ENCODE assay signal across 9 mouse cellular contexts in genomic region chr8:13530941-13531340, GRCm38 (mm10). TPM values are rescaled to one million over a fixed set of nuclear protein-coding genes. Genes with fewer than 3 reads are reported as not detected.
DNase-seq lines count a peak whose midpoint lies in the region; ATAC-seq and TF ChIP-seq lines count a peak whose summit lies in the region.
"Had no signal": no experiment of that assay in that cellular context is flagged by ENCODE, and none has a peak within 500 bp of the region (broad histone marks: within the 10 kb centered on the region; RNA-seq: fewer than 3 reads in every experiment).

No protein-coding gene starts in this region.

- no peak overlapping the region for H3K4me3 ChIP-seq in bone marrow macrophage, adult 2 months (ENCODE audit: insufficient read depth, low read length)
- H3K4me3 ChIP-seq in hindbrain, postnatal 0 days (ENCODE audit: low read length), result no peak overlapping the region
- H3K4me3 ChIP-seq in midbrain, postnatal 0 days (ENCODE audit: low read depth, low read length), result no peak overlapping the region
- no peak overlapping the region for H3K4me3 ChIP-seq in stomach, postnatal 0 days (ENCODE audit: low read depth, low read length)
- H3K4me3 ChIP-seq: embryonic facial prominence, embryonic 12.5 days had no signal

- no peak for TF ChIP-seq EP300 in stomach, postnatal 0 days (optimal IDR thresholded peaks at IDR 0.05)

- no peak for TF ChIP-seq POLR2A in bone marrow macrophage, adult 2 months (IDR thresholded peaks at IDR 0.05; ENCODE audit: borderline replicate concordance, low read depth, low read length)

- no peaks in the 10 kb centered on the region for H3K36me3 ChIP-seq in hindbrain, postnatal 0 days (ENCODE audit: insufficient read depth, low read length)
- H3K36me3 ChIP-seq in midbrain, postnatal 0 days (ENCODE audit: insufficient read depth, low read length), result no peaks in the 10 kb centered on the region
- no peaks in the 10 kb centered on the region for H3K36me3 ChIP-seq in stomach, postnatal 0 days (ENCODE audit: control insufficient read depth, insufficient read depth, low read length)
- H3K36me3 ChIP-seq: embryonic facial prominence, embryonic 12.5 days had no signal

- H3K27me3 ChIP-seq in hindbrain, postnatal 0 days (ENCODE audit: insufficient read depth, low read length), result no peaks in the 10 kb centered on the region
- no peaks in the 10 kb centered on the region for H3K27me3 ChIP-seq in midbrain, postnatal 0 days (ENCODE audit: insufficient read depth, low read length)
- H3K27me3 ChIP-seq in stomach, postnatal 0 days (ENCODE audit: control insufficient read depth, insufficient read depth, low read length), result no peaks in the 10 kb centered on the region
- H3K27me3 ChIP-seq: embryonic facial prominence, embryonic 12.5 days had no signal

- peaks cover 24% of the 10 kb centered on the region for H3K4me1 ChIP-seq in bone marrow macrophage, adult 2 months (ENCODE audit: control insufficient read depth, insufficient read depth, low read length)
- peaks cover 35% of the 10 kb centered on the region for H3K4me1 ChIP-seq in hindbrain, postnatal 0 days (ENCODE audit: insufficient read depth, low read length)
- H3K4me1 ChIP-seq in midbrain, postnatal 0 days (ENCODE audit: insufficient read depth, low read length), result peaks cover 5% of the 10 kb centered on the region; the same call in 1 of the 2 replicates
- H3K4me1 ChIP-seq in stomach, postnatal 0 days (replicated peaks; ENCODE audit: control insufficient read depth, insufficient read depth), result peaks cover 25% of the 10 kb centered on the region
- H3K4me1 ChIP-seq: embryonic facial prominence, embryonic 12.5 days had no signal

- H3K27ac ChIP-seq in bone marrow macrophage, adult 2 months (ENCODE audit: insufficient read depth, low read depth, low read length), result peak overlapping the region; percentile 62
- peak overlapping the region; percentile 74; the same call in 1 of the 2 replicates for H3K27ac ChIP-seq in hindbrain, postnatal 0 days
- H3K27ac ChIP-seq in midbrain, postnatal 0 days (ENCODE audit: low read depth, low read length), result no peak overlapping the region
- H3K27ac ChIP-seq in stomach, postnatal 0 days (replicated peaks), result peak overlapping the region; percentile 86
- H3K27ac ChIP-seq: embryonic facial prominence, embryonic 12.5 days had no signal

- WGBS in hindbrain, postnatal 0 days, result 14% methylated on average over 5 of the region's 5 CpGs
- WGBS in midbrain, postnatal 0 days, result 39% methylated on average over 5 of the region's 5 CpGs
- WGBS in stomach, postnatal 0 days, result 9% methylated on average over 5 of the region's 5 CpGs

- H3K4me2 ChIP-seq in hindbrain, postnatal 0 days (ENCODE audit: low read depth, low read length), result no peak overlapping the region
- no peak overlapping the region for H3K4me2 ChIP-seq in midbrain, postnatal 0 days (ENCODE audit: low read depth, low read length, poor library complexity, severe bottlenecking)
- no peak overlapping the region for H3K4me2 ChIP-seq in stomach, postnatal 0 days (replicated peaks; ENCODE audit: low read depth)
- H3K4me2 ChIP-seq: embryonic facial prominence, embryonic 12.5 days had no signal

- DNase-seq in Muller cell, postnatal 12 days (ENCODE audit: inconsistent ontology term), result peak; percentile 93
- DNase-seq in gastrocnemius, adult 8-10 months (ENCODE audit: low spot score in 2 of 2), result peak; percentile 77 to 87
- peak; percentile 87 for DNase-seq in hindbrain, postnatal 0 days (ENCODE audit: low spot score)
- peak; percentile 72 to 80 for DNase-seq in left cerebral cortex, postnatal 14 days (ENCODE audit: low spot score in 2 of 2)
- DNase-seq in midbrain, postnatal 0 days (ENCODE audit: low spot score), result peak; percentile 89
- DNase-seq in stomach, postnatal 0 days (ENCODE audit: low spot score), result peak; percentile 85
- DNase-seq in yolk sac, embryonic 10.5 days (ENCODE audit: low spot score), result no peak

- no peak overlapping the region for H3K9ac ChIP-seq in hindbrain, postnatal 0 days (replicated peaks; ENCODE audit: low read length)
- H3K9ac ChIP-seq in midbrain, postnatal 0 days (replicated peaks; ENCODE audit: low read length, poor library complexity, severe bottlenecking), result no peak overlapping the region
- no peak overlapping the region for H3K9ac ChIP-seq in stomach, postnatal 0 days (ENCODE audit: low read length)
- H3K9ac ChIP-seq: embryonic facial prominence, embryonic 12.5 days had no signal

- no peaks in the 10 kb centered on the region for H3K9me3 ChIP-seq in hindbrain, postnatal 0 days (ENCODE audit: low read length)
- H3K9me3 ChIP-seq in midbrain, postnatal 0 days (ENCODE audit: low read length), result no peaks in the 10 kb centered on the region
- H3K9me3 ChIP-seq in stomach, postnatal 0 days (ENCODE audit: control insufficient read depth, low read length), result 0 out of 2 replicates have a peak, but pooled peaks cover 3% of the 10 kb centered on the region
- H3K9me3 ChIP-seq: embryonic facial prominence, embryonic 12.5 days had no signal

- TF ChIP-seq CTCF in bone marrow macrophage, adult 2 months (IDR thresholded peaks at IDR 0.05; ENCODE audit: low read depth, low read length), result no peak
- no peak for TF ChIP-seq CTCF in hindbrain, postnatal 0 days (IDR thresholded peaks at IDR 0.05; ENCODE audit: low read depth)
- no peak for TF ChIP-seq CTCF in midbrain, postnatal 0 days (IDR thresholded peaks at IDR 0.05)
- no peak for TF ChIP-seq CTCF in stomach, postnatal 0 days (IDR thresholded peaks at IDR 0.05; ENCODE audit: low read depth)

- ATAC-seq in hindbrain, postnatal 0 days, result peak; percentile 74
- ATAC-seq in midbrain, postnatal 0 days (ENCODE audit: low FRiP score), result peak; percentile 50; the same call in 1 of the 2 replicates
- ATAC-seq in stomach, postnatal 0 days (ENCODE audit: low FRiP score, low TSS enrichment), result peak; percentile 88

- intact Hi-C loops in left cerebral cortex, postnatal 14 days (cut with DNase I), result no loop called here

RNA-seq across cellular contexts. Expression of gene 1700029H14Rik, which starts 31.3 kb away (rescaled TPM):
- polyA plus RNA-seq in bone marrow macrophage, adult 2 months (2012; ENCODE audit: insufficient read depth, insufficient read length, missing spikeins), result not detected in 2 replicates
- not detected for total RNA-seq in gastrocnemius, adult 8-10 months (2022)
- 2.8 TPM in 1 of 2 replicates, not detected in the other for total RNA-seq in hindbrain, postnatal 0 days (2014; rRNA removed)
- polyA plus RNA-seq in hindbrain, postnatal 0 days (2015; fragmentation: Nextera tagmentation; extraction: Ambion mirVana), result 0.30 and 0.57 TPM in 2 replicates
- not detected for total RNA-seq in left cerebral cortex, postnatal 14 days (2021)
- total RNA-seq in midbrain, postnatal 0 days (2014; rRNA removed), result not detected in 2 replicates
- not detected in 2 replicates for polyA plus RNA-seq in midbrain, postnatal 0 days (2015; fragmentation: Nextera tagmentation; extraction: Ambion mirVana)
- not detected in 2 replicates for polyA plus RNA-seq in stomach, postnatal 0 days (2015; fragmentation: Nextera tagmentation; extraction: Ambion mirVana)
- polyA plus RNA-seq: embryonic facial prominence, embryonic 12.5 days had no signal

RNA-seq across cellular contexts. Expression of gene Gas6, which starts 36.7 kb away (rescaled TPM):
- 299 and 319 TPM in 2 replicates for polyA plus RNA-seq in bone marrow macrophage, adult 2 months (2012; ENCODE audit: insufficient read depth, insufficient read length, missing spikeins)
- 100 to 1,000 TPM in 1 of 4 experiments, 10 to 100 TPM in 3; 62.5 to 101 (median 75.1) TPM for total RNA-seq in gastrocnemius, adult 8-10 months (2022)
- total RNA-seq in hindbrain, postnatal 0 days (2014; rRNA removed), result 89.0 and 91.2 TPM in 2 replicates
- 77.9 and 78.4 TPM in 2 replicates for polyA plus RNA-seq in hindbrain, postnatal 0 days (2015; fragmentation: Nextera tagmentation; extraction: Ambion mirVana)
- total RNA-seq in left cerebral cortex, postnatal 14 days (2021), result 100 to 1,000 TPM; 115 to 126 TPM
- 73.6 and 91.0 TPM in 2 replicates for total RNA-seq in midbrain, postnatal 0 days (2014; rRNA removed)
- 63.0 and 67.8 TPM in 2 replicates for polyA plus RNA-seq in midbrain, postnatal 0 days (2015; fragmentation: Nextera tagmentation; extraction: Ambion mirVana)
- 197 and 213 TPM in 2 replicates for polyA plus RNA-seq in stomach, postnatal 0 days (2015; fragmentation: Nextera tagmentation; extraction: Ambion mirVana)
